Mouse (Mus musculus): Measurements from ENCODE around the gene Rreb1. TPM values are rescaled to one million over a fixed set of nuclear protein-coding genes. Genes with fewer than 3 reads are reported as not detected.

Rreb1 gene
- polyA plus RNA-seq, 1 experiment from 2014 or later: 11.0 TPM

DNA sequence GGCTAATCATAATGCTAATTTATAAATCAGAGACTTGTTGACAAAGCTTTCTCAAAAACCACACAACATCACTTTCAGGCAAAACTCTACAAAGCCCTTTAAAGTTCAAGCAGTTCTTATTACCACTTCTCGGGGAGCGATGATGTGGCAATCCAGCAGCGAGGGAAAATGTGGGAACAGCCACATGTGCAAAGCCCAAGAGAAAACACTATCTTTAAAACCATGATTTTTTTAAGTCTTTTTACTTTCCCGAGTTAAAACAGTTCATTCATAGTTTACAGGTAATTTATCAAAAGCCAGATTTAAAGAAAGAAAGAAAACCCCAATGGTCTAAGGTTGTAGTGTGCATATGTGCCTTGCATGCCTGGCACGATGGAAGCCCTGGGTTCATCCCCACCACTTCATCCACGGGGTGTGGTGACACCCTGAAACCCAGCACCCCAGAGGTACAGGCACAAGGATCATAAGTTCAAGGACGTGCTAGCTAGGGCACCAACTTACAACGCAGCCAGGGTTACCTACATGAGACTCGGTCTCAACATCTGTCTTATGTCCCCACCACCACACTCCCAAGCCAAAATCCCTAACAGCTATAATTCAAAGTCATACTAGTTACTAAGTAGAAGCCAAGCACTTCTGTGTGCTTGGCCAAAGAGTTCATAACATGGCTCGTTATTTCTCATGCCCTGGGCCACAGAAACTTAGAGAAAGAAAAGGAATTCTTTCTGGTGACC lies 214.6 kb downstream of the Rreb1 start:
- Histone ChIP-seq H3K4me2 (peak overlapping the region; percentile 87), H3K4me1 (peaks cover 14% of the 10 kb centered on the region), H3K4me3 (peak overlapping the region; percentile 100), H3K36me3 (peaks cover 39% of the 10 kb centered on the region), H3K27me3 (replicated peaks) (no peaks in the 10 kb centered on the region), H3K9me3 (no peaks in the 10 kb centered on the region), H3K27ac (replicated peaks) (peak overlapping the region; percentile 96), H3K9ac (peak overlapping the region; percentile 98)
- 9% methylated on average over 10 of the region's 10 CpGs for WGBS
- ATAC-seq (ENCODE audit: extremely low read depth, insufficient number of reproducible peaks, low FRiP score, low TSS enrichment): no peak

DNA sequence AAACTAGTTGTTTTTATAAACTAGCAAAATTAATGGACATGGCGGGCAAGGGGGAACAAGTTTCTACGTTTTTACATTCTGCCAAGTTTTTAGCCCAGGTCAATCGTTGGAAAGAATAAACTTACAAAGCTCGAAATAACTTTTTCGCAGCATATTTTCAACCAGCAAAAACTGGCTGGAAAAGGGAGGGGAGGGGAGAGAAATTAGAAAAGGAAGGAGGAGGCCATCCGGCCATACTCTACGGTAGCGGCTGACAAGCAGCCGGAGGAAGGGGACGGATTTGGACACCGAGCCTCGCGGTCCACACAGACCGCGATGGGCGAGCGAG lies 215.1 kb downstream of the Rreb1 start:
- Histone ChIP-seq H3K9me3 (no peaks in the 10 kb centered on the region), H3K27ac (replicated peaks) (peak overlapping the region; percentile 96), H3K9ac (peak overlapping the region; percentile 98), H3K4me1 (peaks cover 14% of the 10 kb centered on the region), H3K27me3 (replicated peaks) (no peaks in the 10 kb centered on the region), H3K4me3 (peak overlapping the region; percentile 100), H3K36me3 (peaks cover 34% of the 10 kb centered on the region), H3K4me2 (peak overlapping the region; percentile 87)
- ATAC-seq (ENCODE audit: extremely low read depth, insufficient number of reproducible peaks, low FRiP score, low TSS enrichment): no peak
- WGBS: under 1% methylated on average over 17 of the region's 17 CpGs

DNA sequence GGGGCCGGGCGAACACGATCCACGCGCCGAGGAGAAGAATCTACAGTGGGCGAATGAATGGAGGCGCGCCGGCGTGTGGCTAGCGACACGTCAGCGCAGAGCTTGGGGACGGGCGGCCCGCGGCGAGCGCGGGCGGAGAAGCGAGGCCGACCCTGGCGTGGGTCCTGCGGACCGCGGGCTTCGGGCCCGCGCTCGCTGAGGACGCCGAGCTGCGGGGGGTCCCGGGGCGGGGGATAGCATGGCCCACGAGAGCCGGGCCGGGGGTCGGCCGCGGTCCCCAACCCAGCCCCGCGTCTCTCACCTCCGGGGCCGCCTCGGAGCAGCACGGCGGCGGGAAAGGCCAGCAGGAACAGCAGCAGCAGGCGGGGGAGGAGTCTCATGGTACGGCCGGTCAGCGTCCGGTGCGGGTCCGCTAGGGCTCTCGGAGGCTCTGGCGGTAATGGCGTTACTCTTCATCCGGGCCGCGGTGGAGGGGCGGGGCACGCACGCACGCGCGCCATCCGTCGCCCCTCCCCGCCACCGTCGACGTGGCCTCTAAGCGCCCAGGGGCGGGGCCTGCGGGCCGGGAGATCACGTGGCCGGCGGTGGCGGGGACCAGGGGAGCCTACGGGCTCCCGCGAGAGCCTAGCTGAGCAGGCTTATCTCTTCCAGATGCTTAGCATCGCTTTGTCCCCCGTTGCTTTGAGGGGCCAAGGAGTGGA lies 215.7 kb downstream of the Rreb1 start, which contains the start of gene Ssr1:
Gene Ssr1, minus strand, starts transcription at position 514 of the 701 bp plus-strand sequence.
- H3K4me1 ChIP-seq: peaks cover 14% of the 10 kb centered on the region
- H3K4me2 ChIP-seq: peak within 1 kb of the TSS; percentile 87
- peak within 1 kb of the TSS; percentile 98 for H3K9ac ChIP-seq
- peak; percentile 91 for ATAC-seq (ENCODE audit: extremely low read depth, insufficient number of reproducible peaks, low FRiP score, low TSS enrichment)
- peak within 1 kb of the TSS; percentile 96 for H3K27ac ChIP-seq (replicated peaks)
- peaks cover 29% of the 10 kb centered on the region for H3K36me3 ChIP-seq
- H3K9me3 ChIP-seq: no peaks in the 10 kb centered on the region
- under 1% methylated on average over 88 of the region's 89 CpGs for WGBS
- no peaks in the 10 kb centered on the region for H3K27me3 ChIP-seq (replicated peaks)
- H3K4me3 ChIP-seq: peak within 1 kb of the TSS; percentile 100

DNA sequence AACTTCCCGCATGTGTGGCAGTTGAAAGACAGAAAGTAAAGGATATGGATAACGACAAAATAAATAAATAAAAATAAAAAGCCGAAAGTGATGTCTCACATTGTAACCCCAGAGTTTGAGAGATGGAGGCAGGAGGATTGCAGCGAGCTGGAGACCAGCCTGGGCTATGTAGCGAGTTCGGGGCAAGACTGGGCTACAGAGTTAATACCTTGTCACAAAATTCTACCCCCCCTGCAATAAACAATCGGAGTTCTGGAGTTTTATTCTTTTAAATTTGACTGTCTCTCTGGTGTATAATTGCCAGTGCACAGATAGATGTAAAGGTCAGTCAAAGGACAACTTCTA lies 216.2 kb downstream of the Rreb1 start:
- Histone ChIP-seq H3K4me1 (peaks cover 14% of the 10 kb centered on the region), H3K9ac (peak overlapping the region; percentile 53), H3K4me3 (peak overlapping the region; percentile 100), H3K9me3 (no peaks in the 10 kb centered on the region), H3K4me2 (peak overlapping the region; percentile 87), H3K27me3 (replicated peaks) (no peaks in the 10 kb centered on the region), H3K36me3 (peaks cover 24% of the 10 kb centered on the region), H3K27ac (replicated peaks) (peak overlapping the region; percentile 96)
- ATAC-seq (ENCODE audit: extremely low read depth, insufficient number of reproducible peaks, low FRiP score, low TSS enrichment): no peak
- WGBS: 13% methylated on average over 7 of the region's 7 CpGs

DNA sequence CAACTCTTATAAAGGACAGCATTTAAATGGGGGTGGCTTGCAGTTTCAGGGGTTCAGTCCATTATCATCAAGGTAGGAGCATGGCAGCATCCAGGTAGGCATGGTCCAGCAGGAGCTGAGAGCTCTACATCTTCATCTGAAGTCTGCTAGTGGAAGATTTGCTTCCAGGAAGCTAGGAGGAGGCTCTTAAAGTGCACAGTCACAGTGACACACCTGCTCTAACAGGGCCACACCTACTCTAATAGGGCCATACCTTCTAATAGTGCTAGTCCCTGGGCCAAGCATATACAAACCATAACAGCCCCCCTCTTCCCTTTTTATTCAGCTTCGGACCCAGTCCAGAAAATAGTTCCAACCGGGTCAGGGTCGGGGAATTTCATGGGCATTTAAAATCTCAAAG lies 221.5 kb downstream of the Rreb1 start:
- Histone ChIP-seq H3K4me2 (no peak overlapping the region), H3K27ac (replicated peaks) (no peak overlapping the region), H3K9me3 (peaks cover 9% of the 10 kb centered on the region; the same call in 1 of the 2 replicates), H3K4me1 (peaks cover 2% of the 10 kb centered on the region; the same call in 1 of the 2 replicates), H3K4me3 (no peak overlapping the region), H3K9ac (no peak overlapping the region), H3K27me3 (replicated peaks) (peaks cover 5% of the 10 kb centered on the region; the same call in 1 of the 2 replicates), H3K36me3 (no peaks in the 10 kb centered on the region)
- 73% methylated on average over 3 of the region's 3 CpGs for WGBS
- no peak for ATAC-seq (ENCODE audit: extremely low read depth, insufficient number of reproducible peaks, low FRiP score, low TSS enrichment)

Other genes starting within 250 kb of the Rreb1 start
- gene Ssr1, start 215.8 kb downstream of the Rreb1 start, polyA plus RNA-seq (2015; fragmentation: Nextera tagmentation; extraction: Ambion mirVana): 89.0 and 97.0 TPM in 2 replicates

Measured in heart, embryonic 13.5 days (tissue).